In the genomic region with DNA sequence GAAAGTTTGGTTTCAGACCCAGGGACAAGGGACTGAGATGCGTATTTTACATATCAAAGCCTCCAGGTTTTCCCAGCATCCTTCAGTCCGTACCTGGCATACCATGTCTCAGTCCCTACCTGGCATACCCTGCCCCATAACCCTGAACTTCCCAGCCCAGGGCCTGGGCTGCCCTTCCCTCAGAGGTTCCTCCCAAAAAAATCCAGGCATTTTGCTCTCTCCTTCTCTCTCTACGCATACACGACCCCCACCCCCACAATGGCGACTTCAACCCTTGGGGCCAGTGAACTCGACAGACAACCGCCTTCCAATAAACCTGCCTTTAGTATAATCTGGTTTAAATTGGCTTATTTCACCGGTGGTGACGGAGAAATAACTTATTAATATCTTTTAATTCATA, we compare ENCODE assay signal across 8 mouse cellular contexts. TPM values are rescaled to one million over a fixed set of nuclear protein-coding genes. Genes with fewer than 3 reads are reported as not detected.
DNase-seq lines count a peak whose midpoint lies in the region; ATAC-seq and TF ChIP-seq lines count a peak whose summit lies in the region.

No protein-coding gene starts in this region.

- no peaks in the 10 kb centered on the region for H3K27me3 ChIP-seq in lung, embryonic 14.5 days (ENCODE audit: insufficient read depth, low read length)
- no peaks in the 10 kb centered on the region for H3K27me3 ChIP-seq in forebrain, embryonic 12.5 days
- H3K27me3 ChIP-seq in intestine, embryonic 16.5 days (replicated peaks; ENCODE audit: control insufficient read depth, insufficient read depth, low read length) = no peaks in the 10 kb centered on the region
- H3K27me3 ChIP-seq in neural tube, embryonic 13.5 days = no peaks in the 10 kb centered on the region

- no peaks in the 10 kb centered on the region for H3K9me3 ChIP-seq in lung, embryonic 14.5 days (ENCODE audit: low read depth, low read length)
- H3K9me3 ChIP-seq in forebrain, embryonic 12.5 days = no peaks in the 10 kb centered on the region
- H3K9me3 ChIP-seq in intestine, embryonic 16.5 days (ENCODE audit: control insufficient read depth, low read length) = no peaks in the 10 kb centered on the region
- no peaks in the 10 kb centered on the region for H3K9me3 ChIP-seq in neural tube, embryonic 13.5 days

- no peak overlapping the region for H3K27ac ChIP-seq in lung, embryonic 14.5 days (ENCODE audit: low read depth)
- H3K27ac ChIP-seq in forebrain, embryonic 12.5 days = no peak overlapping the region
- H3K27ac ChIP-seq in intestine, embryonic 16.5 days (ENCODE audit: low read length) = no peak overlapping the region
- H3K27ac ChIP-seq in neural tube, embryonic 13.5 days (replicated peaks) = no peak overlapping the region; the same call in 1 of the 2 replicates

- DNase-seq in lung, embryonic 14.5 days = no peak
- DNase-seq in lung, postnatal 36 days = no peak
- DNase-seq in urinary bladder, adult 18-20 months (ENCODE audit: low spot score in 2 of 2) = no peak
- no peak for DNase-seq in urinary bladder, postnatal 36 days (ENCODE audit: low spot score in 2 of 2)
- no peak for DNase-seq in frontal cortex, adult 2 months (ENCODE audit: extremely low spot score in 1 of 2, low spot score in 1 of 2)

- H3K36me3 ChIP-seq in lung, embryonic 14.5 days (ENCODE audit: insufficient read depth) = peaks cover 12% of the 10 kb centered on the region
- peaks cover 17% of the 10 kb centered on the region for H3K36me3 ChIP-seq in forebrain, embryonic 12.5 days (replicated peaks)
- peaks cover 3% of the 10 kb centered on the region; the same call in 1 of the 2 replicates for H3K36me3 ChIP-seq in intestine, embryonic 16.5 days (ENCODE audit: control insufficient read depth, insufficient read depth, low read length)
- peaks cover 12% of the 10 kb centered on the region for H3K36me3 ChIP-seq in neural tube, embryonic 13.5 days

- H3K4me1 ChIP-seq in lung, embryonic 14.5 days (ENCODE audit: insufficient read depth) = peaks cover 10% of the 10 kb centered on the region; the same call in 1 of the 2 replicates
- H3K4me1 ChIP-seq in forebrain, embryonic 12.5 days = peaks cover 16% of the 10 kb centered on the region
- H3K4me1 ChIP-seq in intestine, embryonic 16.5 days (ENCODE audit: control insufficient read depth, insufficient read depth, low read length) = peaks cover 4% of the 10 kb centered on the region; the same call in 1 of the 2 replicates
- H3K4me1 ChIP-seq in neural tube, embryonic 13.5 days (replicated peaks) = peaks cover 22% of the 10 kb centered on the region

- 46% methylated on average over 9 of the region's 9 CpGs for WGBS in lung, embryonic 14.5 days
- WGBS in forebrain, embryonic 12.5 days = 41% methylated on average over 9 of the region's 9 CpGs
- WGBS in intestine, embryonic 16.5 days = 40% methylated on average over 9 of the region's 9 CpGs
- WGBS in neural tube, embryonic 13.5 days = 42% methylated on average over 9 of the region's 9 CpGs

- TF ChIP-seq CTCF in lung, embryonic 14.5 days (IDR thresholded peaks at IDR 0.05; ENCODE audit: low read depth) = no peak

- H3K4me2 ChIP-seq in lung, embryonic 14.5 days = peak overlapping the region; percentile 85
- H3K4me2 ChIP-seq in forebrain, embryonic 12.5 days = peak overlapping the region; percentile 84
- peak overlapping the region; percentile 72 for H3K4me2 ChIP-seq in intestine, embryonic 16.5 days (ENCODE audit: low read depth, low read length)
- peak overlapping the region; percentile 86 for H3K4me2 ChIP-seq in neural tube, embryonic 13.5 days

- H3K9ac ChIP-seq in lung, embryonic 14.5 days = peak overlapping the region; percentile 73
- H3K9ac ChIP-seq in forebrain, embryonic 12.5 days = peak overlapping the region; percentile 63; the same call in 1 of the 2 replicates
- H3K9ac ChIP-seq in intestine, embryonic 16.5 days (ENCODE audit: low read depth, low read length) = 0 out of 2 replicates have a peak overlapping the region, but pooled peaks have one; percentile 81
- H3K9ac ChIP-seq in neural tube, embryonic 13.5 days = peak overlapping the region; percentile 76

- ATAC-seq in lung, embryonic 14.5 days (ENCODE audit: insufficient read depth) = peak; percentile 25; the same call in 1 of the 2 replicates
- ATAC-seq in forebrain, embryonic 12.5 days (ENCODE audit: low FRiP score) = peak; percentile 45; the same call in 1 of the 2 replicates
- ATAC-seq in intestine, embryonic 16.5 days = peak; percentile 31
- peak; percentile 42 for ATAC-seq in neural tube, embryonic 13.5 days (ENCODE audit: low read depth)

- H3K4me3 ChIP-seq in lung, embryonic 14.5 days (ENCODE audit: low read depth, low read length) = peak overlapping the region; percentile 74
- H3K4me3 ChIP-seq in forebrain, embryonic 12.5 days (replicated peaks) = peak overlapping the region; percentile 77
- H3K4me3 ChIP-seq in intestine, embryonic 16.5 days (ENCODE audit: low read length) = peak overlapping the region; percentile 71
- peak overlapping the region; percentile 73 for H3K4me3 ChIP-seq in neural tube, embryonic 13.5 days

RNA-seq across cellular contexts. Expression of a gene that starts 0.4 kb away (rescaled TPM):
- polyA plus RNA-seq in lung, embryonic 14.5 days (2014; fragmentation: Nextera tagmentation; extraction: Ambion mirVana) = 18.4 and 18.8 TPM in 2 replicates
- polyA plus RNA-seq in forebrain, embryonic 12.5 days (2016; fragmentation: Nextera tagmentation; extraction: Ambion mirVana) = 30.4 and 36.9 TPM in 2 replicates
- polyA plus RNA-seq in intestine, embryonic 16.5 days (2015; fragmentation: Nextera tagmentation; extraction: Ambion mirVana) = 11.7 and 13.9 TPM in 2 replicates
- polyA plus RNA-seq in neural tube, embryonic 13.5 days (2015; fragmentation: Nextera tagmentation; extraction: Ambion mirVana) = 25.3 and 26.7 TPM in 2 replicates
- polyA plus RNA-seq in frontal cortex, adult 2 months (2012; rRNA removed) = 12.9 and 13.8 TPM in 2 replicates

RNA-seq across cellular contexts. Expression of a gene that starts 47.1 kb away (rescaled TPM):
- not detected in 2 replicates for polyA plus RNA-seq in lung, embryonic 14.5 days (2014; fragmentation: Nextera tagmentation; extraction: Ambion mirVana)
- polyA plus RNA-seq in forebrain, embryonic 12.5 days (2016; fragmentation: Nextera tagmentation; extraction: Ambion mirVana) = 0.08 and 0.14 TPM in 2 replicates
- 1.4 and 1.5 TPM in 2 replicates for polyA plus RNA-seq in intestine, embryonic 16.5 days (2015; fragmentation: Nextera tagmentation; extraction: Ambion mirVana)
- polyA plus RNA-seq in neural tube, embryonic 13.5 days (2015; fragmentation: Nextera tagmentation; extraction: Ambion mirVana) = 4.0 and 5.0 TPM in 2 replicates
- polyA plus RNA-seq in frontal cortex, adult 2 months (2012; rRNA removed) = 0.42 and 0.69 TPM in 2 replicates

RNA-seq across cellular contexts. Expression of a gene that starts 48.3 kb away (rescaled TPM):
- polyA plus RNA-seq in lung, embryonic 14.5 days (2014; fragmentation: Nextera tagmentation; extraction: Ambion mirVana) = 0.09 and 0.84 TPM in 2 replicates
- polyA plus RNA-seq in forebrain, embryonic 12.5 days (2016; fragmentation: Nextera tagmentation; extraction: Ambion mirVana) = 0.13 and 0.50 TPM in 2 replicates
- polyA plus RNA-seq in intestine, embryonic 16.5 days (2015; fragmentation: Nextera tagmentation; extraction: Ambion mirVana) = 7.5 and 8.6 TPM in 2 replicates
- 30.1 and 33.6 TPM in 2 replicates for polyA plus RNA-seq in neural tube, embryonic 13.5 days (2015; fragmentation: Nextera tagmentation; extraction: Ambion mirVana)
- polyA plus RNA-seq in frontal cortex, adult 2 months (2012; rRNA removed) = 0.14 and 0.53 TPM in 2 replicates
